Mouse (Mus musculus): ENCODE data around the gene Zdhhc9. TPM values are rescaled to one million over a fixed set of nuclear protein-coding genes. Genes with fewer than 3 reads are reported as not detected.
A peak's percentile ranks its signal among the peaks of the same experiment; 100 is the strongest.
"Not testable (repeated sequence)": the region's sequence is repeated elsewhere in the genome, so short reads cannot be mapped to it uniquely, and the experiment has no call there.

Zdhhc9 gene
- 10.4 and 11.3 TPM in 2 replicates for polyA plus RNA-seq (2015; fragmentation: Nextera tagmentation; extraction: Ambion mirVana)

GRCm38 (mm10) chrX:48208519-48209185, at the start of gene Zdhhc9:
TSS of gene Zdhhc9 (minus strand) at chrX:48208878.
- H3K36me3 ChIP-seq (replicated peaks): no peaks in the 10 kb centered on the region
- H3K27ac ChIP-seq: peak within 1 kb of the TSS; percentile 80
- H3K27me3 ChIP-seq (replicated peaks): no peaks in the 10 kb centered on the region
- peak within 1 kb of the TSS; percentile 68 for H3K9ac ChIP-seq
- peak within 1 kb of the TSS; percentile 62 for H3K4me2 ChIP-seq
- WGBS: 17% methylated on average over 33 of the region's 34 CpGs
- H3K4me1 ChIP-seq: peaks cover 21% of the 10 kb centered on the region
- H3K9me3 ChIP-seq: no peaks in the 10 kb centered on the region
- H3K4me3 ChIP-seq: peak within 1 kb of the TSS; percentile 66
- ATAC-seq (replicated peaks): peak; percentile 99

GRCm38 (mm10) chrX:48257011-48257410, 48.3 kb upstream of the Zdhhc9 start:
- peak overlapping the region; percentile 58 for H3K4me2 ChIP-seq
- H3K9me3 ChIP-seq: no peaks in the 10 kb centered on the region
- H3K9ac ChIP-seq: peak overlapping the region; percentile 29; the same call in 1 of the 2 replicates
- WGBS: 21% methylated on average over 16 of the region's 16 CpGs
- no peaks in the 10 kb centered on the region for H3K27me3 ChIP-seq (replicated peaks)
- H3K27ac ChIP-seq: 0 out of 2 replicates have a peak overlapping the region, but pooled peaks have one; percentile 53
- H3K36me3 ChIP-seq (replicated peaks): no peaks in the 10 kb centered on the region
- peak; percentile 35; the same call in 1 of the 2 replicates for ATAC-seq (replicated peaks)
- H3K4me1 ChIP-seq: peaks cover 5% of the 10 kb centered on the region
- H3K4me3 ChIP-seq: peak overlapping the region; percentile 54

- peak; percentile 100 for ATAC-seq (replicated peaks)
- H3K4me3 ChIP-seq: peak within 1 kb of the TSS; percentile 54
- H3K9ac ChIP-seq: peak within 1 kb of the TSS; percentile 48
- peak within 1 kb of the TSS; percentile 87 for H3K27ac ChIP-seq
- WGBS: 13% methylated on average over 33 of the region's 33 CpGs
- peak within 1 kb of the TSS; percentile 58 for H3K4me2 ChIP-seq
- no peaks in the 10 kb centered on the region for H3K36me3 ChIP-seq (replicated peaks)
- peaks cover 5% of the 10 kb centered on the region for H3K4me1 ChIP-seq
- no peaks in the 10 kb centered on the region for H3K27me3 ChIP-seq (replicated peaks)
- H3K9me3 ChIP-seq: no peaks in the 10 kb centered on the region
Observed at GRCm38 (mm10) chrX:48256468-48257007, 47.9 kb upstream of the Zdhhc9 start, which contains the start of gene Utp14a. TSS of gene Utp14a (plus strand) at chrX:48256862.

- Histone ChIP-seq H3K9ac (peak overlapping the region; percentile 48), H3K9me3 (no peaks in the 10 kb centered on the region)
Observed at GRCm38 (mm10) chrX:48255830-48256428, 47.3 kb upstream of the Zdhhc9 start.

GRCm38 (mm10) chrX:48234417-48234816, 25.7 kb upstream of the Zdhhc9 start:
- H3K36me3 ChIP-seq (replicated peaks): no peaks in the 10 kb centered on the region
- H3K4me2 ChIP-seq: no peak overlapping the region
- H3K27ac ChIP-seq: no peak overlapping the region
- H3K9me3 ChIP-seq: no peaks in the 10 kb centered on the region
- no peak for ATAC-seq (replicated peaks)
- no peak overlapping the region for H3K9ac ChIP-seq
- no peaks in the 10 kb centered on the region for H3K27me3 ChIP-seq (replicated peaks)
- H3K4me1 ChIP-seq: no peaks in the 10 kb centered on the region
- 72% methylated on average over 7 of the region's 7 CpGs for WGBS
- no peak overlapping the region for H3K4me3 ChIP-seq

More at GRCm38 (mm10) chrX:48255830-48256428, 47.3 kb upstream of the Zdhhc9 start:
- H3K36me3 ChIP-seq (replicated peaks): no peaks in the 10 kb centered on the region
- peak overlapping the region; percentile 54 for H3K4me3 ChIP-seq
- H3K4me1 ChIP-seq: peaks cover 5% of the 10 kb centered on the region
- 20% methylated on average over 18 of the region's 18 CpGs for WGBS
- peak overlapping the region; percentile 58 for H3K4me2 ChIP-seq
- ATAC-seq (replicated peaks): peak; percentile 79
- H3K27ac ChIP-seq: peak overlapping the region; percentile 87
- no peaks in the 10 kb centered on the region for H3K27me3 ChIP-seq (replicated peaks)

- Histone ChIP-seq H3K4me2 (no peak overlapping the region), H3K4me3 (no peak overlapping the region), H3K27ac (no peak overlapping the region), H3K36me3 (replicated peaks) (no peaks in the 10 kb centered on the region), H3K9me3 (no peaks in the 10 kb centered on the region), H3K9ac (no peak overlapping the region), H3K4me1 (no peaks in the 10 kb centered on the region), H3K27me3 (replicated peaks) (no peaks in the 10 kb centered on the region)
- no peak for ATAC-seq (replicated peaks)
- WGBS: 76% methylated on average over 7 of the region's 7 CpGs
Observed at GRCm38 (mm10) chrX:48226225-48226624, 17.5 kb upstream of the Zdhhc9 start.

- H3K4me3 ChIP-seq: no peak overlapping the region
- no peak overlapping the region for H3K9ac ChIP-seq
- no peaks in the 10 kb centered on the region for H3K27me3 ChIP-seq (replicated peaks)
- no peaks in the 10 kb centered on the region for H3K4me1 ChIP-seq
- ATAC-seq (replicated peaks): no peak
- H3K36me3 ChIP-seq (replicated peaks): no peaks in the 10 kb centered on the region
- 83% methylated on average over 7 of the region's 7 CpGs for WGBS
- H3K27ac ChIP-seq: no peak overlapping the region
- no peaks in the 10 kb centered on the region for H3K9me3 ChIP-seq
- H3K4me2 ChIP-seq: no peak overlapping the region
Observed at GRCm38 (mm10) chrX:48222706-48223105, 14.0 kb upstream of the Zdhhc9 start.

GRCm38 (mm10) chrX:48219468-48219867, 10.8 kb upstream of the Zdhhc9 start:
- Histone ChIP-seq H3K9me3 (no peaks in the 10 kb centered on the region), H3K4me3 (no peak overlapping the region), H3K9ac (no peak overlapping the region), H3K27ac (no peak overlapping the region), H3K27me3 (replicated peaks) (no peaks in the 10 kb centered on the region), H3K4me2 (no peak overlapping the region), H3K36me3 (replicated peaks) (no peaks in the 10 kb centered on the region), H3K4me1 (no peaks in the 10 kb centered on the region)
- no peak for ATAC-seq (replicated peaks)
- 83% methylated on average over 5 of the region's 5 CpGs for WGBS

- H3K9ac ChIP-seq; H3K4me3 ChIP-seq; H3K4me2 ChIP-seq; H3K36me3 ChIP-seq (replicated peaks); ATAC-seq (replicated peaks); H3K27ac ChIP-seq; H3K27me3 ChIP-seq (replicated peaks); H3K9me3 ChIP-seq: not testable (repeated sequence)
- peaks cover 18% of the 10 kb centered on the region for H3K4me1 ChIP-seq
- 63% methylated on average over 4 of the region's 4 CpGs for WGBS
Observed at GRCm38 (mm10) chrX:48209746-48210145, 1.1 kb upstream of the Zdhhc9 start.

GRCm38 (mm10) chrX:48207761-48208487, 754 bp downstream of the Zdhhc9 start:
- Histone ChIP-seq H3K9ac (peak overlapping the region; percentile 68), H3K4me3 (peak overlapping the region; percentile 66), H3K4me1 (peaks cover 22% of the 10 kb centered on the region), H3K27ac (peak overlapping the region; percentile 80), H3K36me3 (replicated peaks) (no peaks in the 10 kb centered on the region), H3K27me3 (replicated peaks) (no peaks in the 10 kb centered on the region), H3K4me2 (peak overlapping the region; percentile 62), H3K9me3 (no peaks in the 10 kb centered on the region)
- peak; percentile 86 for ATAC-seq (replicated peaks)
- WGBS: 20% methylated on average over 35 of the region's 36 CpGs

GRCm38 (mm10) chrX:48204469-48204868, 4.2 kb downstream of the Zdhhc9 start:
- Histone ChIP-seq H3K4me3 (no peak overlapping the region), H3K9ac (no peak overlapping the region), H3K27ac (no peak overlapping the region), H3K36me3 (replicated peaks) (no peaks in the 10 kb centered on the region), H3K9me3 (no peaks in the 10 kb centered on the region), H3K4me2 (no peak overlapping the region), H3K4me1 (peaks cover 22% of the 10 kb centered on the region), H3K27me3 (replicated peaks) (no peaks in the 10 kb centered on the region)
- ATAC-seq (replicated peaks): no peak
- 80% methylated on average over 6 of the region's 6 CpGs for WGBS

GRCm38 (mm10) chrX:48203763-48204162, 4.9 kb downstream of the Zdhhc9 start:
- no peak for ATAC-seq (replicated peaks)
- Histone ChIP-seq H3K4me2 (no peak overlapping the region), H3K36me3 (replicated peaks) (no peaks in the 10 kb centered on the region), H3K9ac (no peak overlapping the region), H3K4me3 (no peak overlapping the region), H3K4me1 (peaks cover 22% of the 10 kb centered on the region), H3K27me3 (replicated peaks) (no peaks in the 10 kb centered on the region), H3K27ac (no peak overlapping the region), H3K9me3 (no peaks in the 10 kb centered on the region)
- 84% methylated on average over 7 of the region's 7 CpGs for WGBS
